Mouse (Mus musculus) gastrocnemius, postnatal 36 days (tissue): ENCODE data around the gene Vps18. TPM values are rescaled to one million over a fixed set of nuclear protein-coding genes. Genes with fewer than 3 reads are reported as not detected.

Experiments used
- DNase-seq, 2 experiments: peaks; one replicate each; pipeline ENCODE4 v3.0.0; 2022
- intact Hi-C: fragments of 180-260 bp; cut with DNase I; formaldehyde crosslinking; loops from one replicate; pipeline ENCODE4 v1.15.1; 2025
- total RNA-seq, 2 experiments: library from RNA; stranded (reverse); gene quantifications; 2 replicates each; pipeline ENCODE4 v1.2.3; 2021

Vps18 gene
- total RNA-seq, 2 experiments from 2014 or later, result 9.0 to 9.2 TPM

- intact Hi-C loops, result loop anchor here (2.0 kb wide), 1 partner anchor 35 kb away; no protein-coding TSS in a partner anchor
These were observed 47.5 kb downstream of the Vps18 start for GRCm38 (mm10) chr2:119336002-119336401.

GRCm38 (mm10) chr2:119336470-119336869, 47.9 kb downstream of the Vps18 start:
- no peak for DNase-seq
- intact Hi-C loops, result loop anchor here (2.0 kb wide), 1 partner anchor 36 kb away; no protein-coding TSS in a partner anchor

More at GRCm38 (mm10) chr2:119336002-119336401, 47.5 kb downstream of the Vps18 start:
- no peak for DNase-seq

GRCm38 (mm10) chr2:119337425-119338265, 49.1 kb downstream of the Vps18 start:
- intact Hi-C loops, result loop anchor here (2.0 kb wide), 2 partner anchors 37 to 75 kb away; no protein-coding TSS in a partner anchor
- DNase-seq, result peak; percentile 87 to 90

- intact Hi-C loops, result no loop called here
- DNase-seq, result no peak
These were observed 56.1 kb downstream of the Vps18 start for GRCm38 (mm10) chr2:119344537-119345138.

Other genes with a start within 250 kb of the Vps18 start
- gene Knl1, start 241.6 kb upstream of the Vps18 start, total RNA-seq, result under 1 TPM; 0.44 to 0.79 TPM
- gene Rad51, start 175.9 kb upstream of the Vps18 start, total RNA-seq, result under 1 TPM; 0.81 to 0.92 TPM
- 1 to 10 TPM; 4.7 to 4.8 TPM for gene Rmdn3, start 131.7 kb upstream of the Vps18 start, total RNA-seq
- gene Gchfr, start 121.0 kb upstream of the Vps18 start, total RNA-seq, result not detected
- gene Gm14137, start 114.2 kb upstream of the Vps18 start, total RNA-seq, result not detected
- gene Zfyve19, start 80.1 kb upstream of the Vps18 start, total RNA-seq, result 10 to 100 TPM; 10.9 to 15.1 TPM
- gene Dnajc17, start 79.9 kb upstream of the Vps18 start, total RNA-seq, result 1 to 10 TPM; 7.7 to 7.8 TPM
- not detected for gene Ppp1r14d, start 58.8 kb upstream of the Vps18 start, total RNA-seq
- gene Spint1, start 51.4 kb upstream of the Vps18 start, total RNA-seq, result under 1 TPM in 1 of 2 experiments, not detected in 1; 0.20 TPM
- gene Rhov, start 17.5 kb upstream of the Vps18 start, total RNA-seq, result not detected
- 1 to 10 TPM; 5.1 to 5.5 TPM for gene Dll4, start 37.0 kb downstream of the Vps18 start, total RNA-seq
- 10 to 100 TPM; 40.1 to 82.4 TPM for gene Chac1, start 62.5 kb downstream of the Vps18 start, total RNA-seq
- gene Ino80, start 188.9 kb downstream of the Vps18 start, total RNA-seq, result 10 to 100 TPM in 1 of 2 experiments, 1 to 10 TPM in 1; 10.0 to 12.0 TPM